Mouse (Mus musculus): ENCODE measurements at regions not wholly inside any gene's neighbourhood (a gene's known extent, or its start where the extent isn't known, plus 50 kb on each side); places are given as distances from the start of the nearest gene placed in this dataset.

- DNase-seq (ENCODE audit: low spot score in 2 of 2): no peak
These were observed 289.9 kb downstream of the Nsun3 start for GRCm38 (mm10) chr16:62496697-62497096.

- DNase-seq (ENCODE audit: low spot score in 2 of 2): no peak
These were observed 316.5 kb downstream of the Nsun3 start for GRCm38 (mm10) chr16:62470133-62470532.

GRCm38 (mm10) chr16:62469286-62469685 is 317.3 kb downstream of the Nsun3 start:
- DNase-seq (ENCODE audit: low spot score in 2 of 2): no peak

GRCm38 (mm10) chr16:62468846-62469245 is 317.8 kb downstream of the Nsun3 start:
- DNase-seq (ENCODE audit: low spot score in 2 of 2): no peak

GRCm38 (mm10) chr16:62459949-62460551 is 326.6 kb downstream of the Nsun3 start:
- DNase-seq (ENCODE audit: low spot score in 2 of 2): no peak

- DNase-seq (ENCODE audit: low spot score in 2 of 2): no peak
These were observed 336.9 kb downstream of the Nsun3 start for GRCm38 (mm10) chr16:62449735-62450134.

- no peak for DNase-seq (ENCODE audit: low spot score in 2 of 2)
These were observed 339.2 kb downstream of the Nsun3 start for GRCm38 (mm10) chr16:62447380-62447779.

GRCm38 (mm10) chr16:62441197-62441596 is 345.4 kb downstream of the Nsun3 start:
- DNase-seq (ENCODE audit: low spot score in 2 of 2): peak; percentile 2 to 10

- DNase-seq (ENCODE audit: low spot score in 2 of 2): peak in 1 of 2 experiments; percentile 17
These were observed 353.5 kb downstream of the Nsun3 start for GRCm38 (mm10) chr16:62433125-62433524.

GRCm38 (mm10) chr16:62414485-62414884 is 372.1 kb downstream of the Nsun3 start:
- peak; percentile 18 to 27 for DNase-seq (ENCODE audit: low spot score in 2 of 2)

DNA sequence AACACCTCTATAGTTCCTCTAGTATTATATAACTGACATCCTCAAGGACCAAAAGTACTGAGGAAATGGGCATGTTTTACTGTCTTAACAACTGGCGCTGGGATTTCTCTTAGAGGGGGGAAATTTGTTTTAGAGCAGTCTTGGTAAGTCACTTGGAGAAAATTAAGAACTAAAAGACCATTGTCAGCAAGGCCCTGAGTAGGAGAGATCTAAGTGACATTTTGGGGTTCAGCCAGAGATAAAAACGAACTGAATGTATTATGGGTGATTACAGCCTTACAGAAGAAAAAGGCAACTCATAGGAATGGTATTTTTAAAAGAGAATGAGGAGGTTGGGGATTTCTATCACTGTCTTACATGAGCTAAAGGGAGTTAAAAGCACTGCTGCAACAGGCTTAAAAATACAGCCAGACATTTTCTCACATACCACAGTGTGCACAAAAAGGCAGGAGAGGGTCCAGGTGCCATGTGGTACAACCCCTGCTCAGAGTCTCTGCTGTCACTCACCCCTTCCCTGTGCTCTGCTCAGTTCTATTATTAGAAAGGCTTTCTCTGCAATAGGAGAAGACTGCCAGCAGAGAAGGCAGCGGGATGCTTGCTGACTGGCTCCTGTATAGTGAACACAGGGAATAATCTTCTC is 379.0 kb downstream of the Nsun3 start:
- DNase-seq (ENCODE audit: low spot score in 2 of 2): peak in 1 of 2 experiments; percentile 8

- DNase-seq (ENCODE audit: low spot score in 2 of 2): no peak
These were observed 380.2 kb downstream of the Nsun3 start for GRCm38 (mm10) chr16:62406458-62406857.

DNA sequence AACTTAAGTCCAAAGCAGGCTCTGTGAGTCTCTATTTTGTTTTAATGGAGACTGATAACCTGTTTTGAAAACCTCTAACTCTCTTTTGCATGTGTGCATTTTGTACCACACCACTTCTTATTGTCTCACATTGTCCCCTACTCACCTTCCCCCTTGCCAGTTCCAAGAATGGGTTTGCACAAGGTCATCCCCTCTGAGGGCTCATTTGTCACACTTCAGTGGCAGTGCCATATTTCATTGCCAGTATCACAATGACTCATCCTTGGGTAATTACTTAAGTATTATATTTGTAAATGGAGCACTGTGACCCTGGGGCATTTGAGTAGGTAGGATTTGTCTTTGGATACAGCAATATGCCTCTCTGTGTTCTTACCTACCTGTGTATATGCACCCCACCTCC is 429.3 kb downstream of the Nsun3 start:
- no peak for DNase-seq (ENCODE audit: low spot score in 2 of 2)

DNA sequence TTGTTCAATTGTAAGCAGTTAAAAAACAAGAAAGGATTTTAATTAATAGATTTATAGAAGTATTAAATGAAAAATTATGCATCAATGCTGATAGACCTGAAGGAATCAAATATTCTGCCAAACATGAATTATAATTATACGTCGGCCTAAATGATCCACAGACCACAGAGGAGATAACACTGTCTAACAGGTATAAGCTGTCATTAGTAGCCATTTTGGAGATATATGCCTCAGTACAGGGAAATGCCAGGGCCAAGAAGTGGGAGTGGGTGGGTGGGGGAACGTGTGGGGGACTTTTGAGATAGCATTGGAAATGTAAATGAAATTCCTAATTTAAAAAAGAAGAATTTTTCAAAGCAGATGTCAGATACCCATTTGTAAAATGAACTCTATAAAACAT is 430.3 kb downstream of the Nsun3 start:
- DNase-seq (ENCODE audit: low spot score in 2 of 2): no peak

- no peak for DNase-seq (ENCODE audit: low spot score in 2 of 2)
These were observed 430.8 kb downstream of the Nsun3 start for GRCm38 (mm10) chr16:62355830-62356270.

GRCm38 (mm10) chr16:62327378-62328036 is 459.1 kb downstream of the Nsun3 start:
- DNase-seq (ENCODE audit: low spot score in 2 of 2): no peak

- DNase-seq (ENCODE audit: low spot score in 2 of 2): no peak
These were observed 460.9 kb downstream of the Nsun3 start for GRCm38 (mm10) chr16:62325534-62326244.

DNA sequence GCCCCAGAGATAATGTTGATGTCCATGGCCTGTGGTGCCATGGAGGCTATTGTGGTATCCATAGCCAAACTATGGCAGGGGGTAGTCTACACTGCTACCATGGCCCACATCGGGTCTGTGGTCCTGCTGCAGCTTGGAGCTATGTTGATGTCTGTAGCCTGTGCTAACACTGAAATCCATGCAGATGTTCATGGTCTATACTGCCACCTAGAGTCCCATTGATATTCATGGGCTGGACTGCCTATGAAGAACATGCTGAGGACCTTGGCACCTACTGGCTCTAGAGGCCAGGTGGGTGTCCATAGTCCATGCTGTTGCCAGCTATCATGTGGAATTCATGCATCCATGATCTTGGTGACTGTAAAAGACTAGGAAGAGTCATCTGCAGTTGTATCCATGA is 463.8 kb downstream of the Nsun3 start:
- peak; percentile 5 to 13 for DNase-seq (ENCODE audit: low spot score in 2 of 2)

GRCm38 (mm10) chr16:62288948-62289347 is 497.7 kb downstream of the Nsun3 start:
- no peak for DNase-seq (ENCODE audit: low spot score in 2 of 2)

All from left cerebral cortex, adult 18-20 months (tissue).